Mouse (Mus musculus) lung, adult 2 months (tissue): ENCODE measurements around the gene Gm10642. TPM values are rescaled to one million over a fixed set of nuclear protein-coding genes. Genes with fewer than 3 reads are reported as not detected.

Experiments
- DNase-seq: peaks from one replicate; pipeline ENCODE4 v3.0.0; 2022
- H3K4me1 ChIP-seq: fragments of 200-500 bp; 2 replicates; pipeline ENCODE4 v1.6.1; 2011; ENCODE audit warnings: low read length; ENCODE audit not compliant: control insufficient read depth, insufficient read depth
- H3K4me3 ChIP-seq: fragments of 200-500 bp; replicated peaks from 2 replicates; pipeline ENCODE3; 2011; ENCODE audit warnings: low read depth, mild to moderate bottlenecking, control low read depth, low read length; ENCODE audit errors: extremely low read depth
- CTCF ChIP-seq: fragments of 200-500 bp; IDR thresholded peaks from 2 replicates; pipeline ENCODE4 v1.5.1; 2011; ENCODE audit warnings: mild to moderate bottlenecking, low read length, control low read depth; ENCODE audit not compliant: insufficient read depth
- POLR2A ChIP-seq: fragments of 200-500 bp; IDR thresholded peaks from 2 replicates; pipeline ENCODE4 v1.6.1; 2011; ENCODE audit warnings: low read depth, mild to moderate bottlenecking, control low read depth, low read length, borderline replicate concordance; ENCODE audit errors: extremely low read depth
- WGBS: fragments of 180-500 bp; shearing (Covaris S2); methylation state at CpG from one replicate; pipeline ENCODE4 v1.1.7; 2018; 5-methylcytosine and 5-hydroxymethylcytosine counted together
- polyA plus RNA-seq: library from polyadenylated mRNA; depleted of rRNA; stranded (reverse); fragments of >200 nt; gene quantifications from 2 replicates; pipeline ENCODE4 v1.2.3, GENCODE M21; 2012

Gene Gm10642
- polyA plus RNA-seq, 1 experiment: 0.98 TPM

GRCm38 (mm10) chr9:70654496-70654895, 1.6 kb upstream of the Gm10642 start:
- DNase-seq: no peak
- Histone ChIP-seq H3K4me1 (peaks cover 12% of the 10 kb centered on the region), H3K4me3 (no peak overlapping the region)
- TF ChIP-seq POLR2A: no peak
- TF ChIP-seq CTCF: no peak
- 69% methylated on average over 4 of the region's 4 CpGs for WGBS

DNA sequence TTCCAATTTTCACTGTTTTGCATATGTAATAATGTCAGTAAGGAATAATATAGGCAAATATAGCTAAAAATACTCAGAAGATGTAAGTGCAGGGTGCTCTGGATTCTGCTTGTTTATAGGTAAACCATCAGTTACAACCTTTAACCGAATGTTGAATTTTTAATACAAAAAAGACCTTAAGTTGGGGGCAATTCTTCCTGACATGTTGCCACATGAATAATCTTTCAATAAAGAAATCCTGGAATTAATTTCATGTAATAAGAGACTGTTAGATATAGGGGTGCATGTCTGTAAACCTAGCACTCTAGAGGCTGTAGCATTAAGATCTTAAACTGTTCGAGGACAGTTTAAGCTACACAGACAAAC, 304 bp upstream of the Gm10642 start:
- H3K4me3 ChIP-seq: peak overlapping the region; percentile 5
- WGBS: 29% methylated on average over 2 of the region's 2 CpGs
- TF ChIP-seq POLR2A (no peak), CTCF (no peak)

DNA sequence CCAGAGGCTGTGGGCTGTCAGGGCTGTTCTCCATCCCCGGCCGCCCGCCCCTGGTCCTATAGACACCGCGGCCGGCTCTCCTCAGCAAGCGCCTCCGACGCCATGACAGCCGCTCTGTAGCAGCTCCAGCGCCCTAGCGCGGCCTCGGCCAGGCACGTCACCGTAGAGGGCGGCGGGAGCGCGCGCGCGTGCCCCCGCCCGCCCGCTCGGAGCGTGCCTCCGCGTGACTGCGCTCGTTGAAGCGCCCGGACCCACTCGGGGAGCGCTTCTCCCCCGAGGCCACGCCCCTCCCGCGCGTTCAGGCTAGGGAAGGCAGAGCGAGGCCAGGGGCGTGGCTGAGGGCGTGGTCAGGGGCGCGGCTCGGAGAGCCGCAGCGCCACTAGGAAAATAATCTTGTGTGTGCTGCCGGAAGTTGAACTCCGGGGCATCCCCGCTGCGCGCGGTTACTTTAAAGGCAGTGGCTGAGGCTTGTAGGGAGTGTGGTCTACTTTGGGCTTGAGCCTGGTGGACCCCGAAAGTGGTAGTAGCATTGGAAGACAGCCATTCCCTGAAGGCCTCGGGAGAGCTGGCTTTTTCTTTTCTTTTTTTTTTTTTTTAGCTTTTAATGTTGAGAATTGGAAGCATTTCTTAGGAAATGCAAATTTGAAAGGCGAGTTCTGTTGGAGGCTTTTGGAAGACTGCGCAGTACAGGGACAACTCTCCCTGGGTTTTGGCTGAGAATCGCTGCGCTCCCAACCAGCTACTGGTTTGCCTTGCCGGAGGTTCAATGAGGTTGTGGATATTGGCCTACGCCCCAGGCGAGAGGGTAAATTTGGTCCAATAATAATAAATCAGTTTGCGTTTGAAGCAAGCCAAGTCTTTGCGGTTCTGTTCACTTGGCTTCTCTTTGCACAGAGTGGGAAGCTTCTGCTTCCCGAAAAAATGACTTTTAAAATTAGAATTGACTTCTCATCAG, 1.2 kb downstream of the Gm10642 start, which contains the start of gene Mindy2:
Mindy2 (minus strand) TSS at position 162 of the 955 bp plus-strand sequence.
- peak within 1 kb of the TSS; percentile 69 for H3K4me3 ChIP-seq
- H3K4me1 ChIP-seq: peaks cover 12% of the 10 kb centered on the region
- 2% methylated on average over 67 of the region's 67 CpGs for WGBS
- peak; percentile 97 for DNase-seq
- TF ChIP-seq CTCF: no peak
- TF ChIP-seq POLR2A: peak; percentile 82

More for the DNA sequence above, 304 bp upstream of the Gm10642 start:
- peaks cover 12% of the 10 kb centered on the region for H3K4me1 ChIP-seq
- no peak for DNase-seq

- TF ChIP-seq POLR2A: no peak
- TF ChIP-seq CTCF: no peak
- DNase-seq: no peak
- Histone ChIP-seq H3K4me1 (peaks cover 10% of the 10 kb centered on the region), H3K4me3 (no peak overlapping the region)
- WGBS: 63% methylated on average over 2 of the region's 2 CpGs
Observed at GRCm38 (mm10) chr9:70658266-70658665, 2.2 kb downstream of the Gm10642 start.

- TF ChIP-seq POLR2A: no peak
- TF ChIP-seq CTCF: no peak
- Histone ChIP-seq H3K4me1 (no peaks in the 10 kb centered on the region), H3K4me3 (no peak overlapping the region)
- no peak for DNase-seq
- 91% methylated on average over 4 of the region's 4 CpGs for WGBS
Observed at GRCm38 (mm10) chr9:70664847-70665246, 8.8 kb downstream of the Gm10642 start.

DNA sequence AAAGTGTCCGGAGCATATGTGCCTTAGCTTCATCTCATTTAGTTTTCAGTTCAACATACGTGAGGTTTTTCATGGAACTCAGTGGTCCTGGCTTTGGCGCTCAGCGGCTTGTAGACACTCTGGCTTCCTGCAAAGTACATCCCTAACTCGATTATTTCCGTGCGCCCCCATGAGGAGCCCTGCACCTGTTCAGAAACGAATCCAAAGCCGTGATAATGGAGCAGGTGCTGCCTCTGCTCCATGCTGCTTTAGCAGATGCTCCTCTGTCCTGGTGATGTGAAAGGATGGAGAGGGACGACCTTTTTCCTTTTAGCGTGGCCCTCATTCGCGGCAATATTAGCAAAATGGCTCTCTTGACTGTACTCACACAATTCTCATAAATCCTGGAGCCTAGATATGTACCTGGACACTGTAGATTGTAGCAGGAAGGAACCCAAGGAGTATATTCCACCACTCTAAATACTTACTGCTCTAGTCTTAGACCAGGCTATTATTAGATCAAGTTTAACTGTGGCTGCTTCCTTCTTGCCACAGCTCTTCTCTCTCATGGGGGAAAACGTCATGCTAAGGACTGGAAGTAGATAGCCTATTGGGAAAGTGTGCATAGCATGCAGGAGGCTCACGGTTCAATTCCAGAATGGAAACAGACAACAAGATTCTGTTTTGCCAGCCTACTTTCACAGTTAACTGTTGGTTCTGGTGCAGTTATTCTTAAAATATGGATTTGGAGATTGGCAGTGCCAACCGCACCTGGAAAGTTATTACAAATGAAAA, 9.5 kb downstream of the Gm10642 start:
- TF ChIP-seq CTCF (no peak), POLR2A (no peak)
- no peak for DNase-seq
- 68% methylated on average over 16 of the region's 16 CpGs for WGBS
- no peaks in the 10 kb centered on the region for H3K4me1 ChIP-seq
- no peak overlapping the region for H3K4me3 ChIP-seq

- Histone ChIP-seq H3K4me3 (no peak overlapping the region), H3K4me1 (peaks cover 2% of the 10 kb centered on the region; the same call in 1 of the 2 replicates)
- 48% methylated on average over 7 of the region's 7 CpGs for WGBS
- TF ChIP-seq CTCF: no peak
- TF ChIP-seq POLR2A: no peak
- DNase-seq: no peak
Observed at GRCm38 (mm10) chr9:70666811-70667210, 10.8 kb downstream of the Gm10642 start.

DNA sequence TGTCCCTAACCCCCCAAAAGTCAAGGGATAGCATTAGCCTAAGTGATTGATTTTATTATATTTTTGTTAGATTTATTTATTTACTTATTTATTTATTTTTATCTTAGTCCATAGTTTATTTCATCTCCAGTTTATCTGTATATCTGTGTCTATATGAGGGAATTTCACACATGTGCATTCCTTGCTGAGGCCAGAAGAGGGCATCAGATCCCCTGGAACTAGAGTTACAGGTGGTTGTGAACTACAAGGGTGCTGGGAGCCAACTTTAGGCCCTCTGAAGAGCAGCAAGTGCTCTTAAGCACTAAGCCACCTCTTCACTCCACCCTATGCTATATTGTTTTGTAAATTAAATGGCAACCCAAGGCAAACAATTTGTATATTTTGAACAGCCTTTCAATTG, 12.0 kb downstream of the Gm10642 start:
- H3K4me3 ChIP-seq: no peak overlapping the region
- DNase-seq: no peak
- peaks cover 7% of the 10 kb centered on the region for H3K4me1 ChIP-seq
- TF ChIP-seq POLR2A (no peak), CTCF (no peak)

GRCm38 (mm10) chr9:70669197-70669596, 13.1 kb downstream of the Gm10642 start:
- TF ChIP-seq CTCF (no peak), POLR2A (no peak)
- Histone ChIP-seq H3K4me3 (no peak overlapping the region), H3K4me1 (peaks cover 7% of the 10 kb centered on the region)
- DNase-seq: no peak
- WGBS: 56% methylated on average over 2 of the region's 2 CpGs
